ENCODE assay signal across 22 mouse cellular contexts in the genomic region with DNA sequence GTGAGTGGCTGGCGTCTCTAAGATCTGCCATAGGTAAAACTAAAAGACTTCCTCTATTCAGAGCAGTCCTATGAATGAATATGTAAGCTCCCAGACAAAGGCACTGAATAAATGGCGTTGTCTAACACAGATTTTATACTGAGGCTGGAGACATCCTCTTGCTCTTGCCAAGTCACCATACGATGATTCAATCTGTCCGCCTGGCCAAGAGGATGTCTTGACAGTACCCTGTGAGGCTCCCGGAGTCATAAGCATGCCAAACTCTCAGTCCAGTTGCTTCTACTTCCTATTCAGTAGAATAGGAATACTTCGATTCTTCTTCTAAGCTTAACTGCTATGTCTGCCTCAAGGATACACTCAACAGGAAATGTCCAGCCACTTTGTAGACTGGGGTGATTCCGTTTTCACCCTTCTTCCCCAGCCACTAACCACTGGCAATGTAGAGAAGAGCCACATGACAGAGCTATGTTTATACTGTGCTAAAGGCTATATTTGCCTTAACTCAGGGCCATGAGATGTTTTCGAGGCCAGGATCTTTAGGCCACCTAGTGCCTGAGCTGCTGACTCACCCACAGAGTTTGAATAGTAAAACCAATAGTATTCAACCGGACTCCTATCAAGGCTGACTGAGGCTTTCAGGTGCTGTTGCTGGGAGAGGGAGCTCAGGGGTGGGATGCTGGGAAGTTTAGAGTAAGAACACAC.
A peak's percentile ranks its signal among the peaks of the same experiment; 100 is the strongest.
DNase-seq lines count a peak whose midpoint lies in the region; ATAC-seq lines count a peak whose summit lies in the region.
"Had no signal": no experiment of that assay in that cellular context is flagged by ENCODE, and none has a peak within 500 bp of the region (broad histone marks: within the 10 kb centered on the region; RNA-seq: fewer than 3 reads in every experiment).

No protein-coding gene starts in this region.

- no peak overlapping the region for H3K4me3 ChIP-seq in forebrain, embryonic 14.5 days (ENCODE audit: low read depth, low read length)
- no peak overlapping the region for H3K4me3 ChIP-seq in forebrain, embryonic 15.5 days
- H3K4me3 ChIP-seq in liver, embryonic 16.5 days (ENCODE audit: low read depth, low read length) = no peak overlapping the region
- H3K4me3 ChIP-seq: hindbrain, embryonic 12.5 days; limb, embryonic 13.5 days; lung, embryonic 15.5 days; midbrain, embryonic 12.5 days; myocyte; neural tube, embryonic 15.5 days had no signal

- H3K4me1 ChIP-seq in forebrain, embryonic 14.5 days (ENCODE audit: control insufficient read depth, insufficient read depth, low read length) = peaks cover 10% of the 10 kb centered on the region; the same call in 1 of the 2 replicates
- H3K4me1 ChIP-seq in forebrain, embryonic 15.5 days = peaks cover 20% of the 10 kb centered on the region
- no peaks in the 10 kb centered on the region for H3K4me1 ChIP-seq in liver, embryonic 16.5 days (ENCODE audit: control insufficient read depth, low read depth, low read length)
- H3K4me1 ChIP-seq: hindbrain, embryonic 12.5 days had no signal

- no peak overlapping the region for H3K9ac ChIP-seq in forebrain, embryonic 14.5 days (ENCODE audit: low read length)
- H3K9ac ChIP-seq in forebrain, embryonic 15.5 days (replicated peaks) = no peak overlapping the region
- no peak overlapping the region for H3K9ac ChIP-seq in liver, embryonic 16.5 days (ENCODE audit: low read depth, low read length)
- H3K9ac ChIP-seq: hindbrain, embryonic 12.5 days; limb, embryonic 13.5 days; lung, embryonic 15.5 days; midbrain, embryonic 12.5 days; neural tube, embryonic 15.5 days had no signal

- no peaks in the 10 kb centered on the region for H3K9me3 ChIP-seq in forebrain, embryonic 14.5 days (replicated peaks; ENCODE audit: control insufficient read depth, low read length)
- H3K9me3 ChIP-seq in forebrain, embryonic 15.5 days = no peaks in the 10 kb centered on the region
- H3K9me3 ChIP-seq in liver, embryonic 16.5 days (replicated peaks; ENCODE audit: control insufficient read depth, low read length) = no peaks in the 10 kb centered on the region
- H3K9me3 ChIP-seq: hindbrain, embryonic 12.5 days; limb, embryonic 13.5 days; lung, embryonic 15.5 days; midbrain, embryonic 12.5 days; neural tube, embryonic 15.5 days had no signal

- peak; percentile 34 for DNase-seq in forebrain, embryonic 14.5 days (ENCODE audit: low spot score)
- DNase-seq in liver = no peak
- DNase-seq in cerebellum, adult 18-20 months = peak; percentile 59 to 80
- peak; percentile 65 to 66 for DNase-seq in cerebellum, postnatal 36 days
- no peak for DNase-seq in embryo, embryonic 10 days (ENCODE audit: low spot score)
- DNase-seq: adrenal gland, adult 8-10 months; embryo, embryonic 11 days; gastrocnemius, postnatal 10 days; heart, adult 18-20 months; heart, postnatal 10 days; kidney, adult 9 months; right cerebral cortex, postnatal 4 days; thymus, postnatal 14 days had no signal

- H3K27ac ChIP-seq in forebrain, embryonic 14.5 days (ENCODE audit: low read depth, low read length) = no peak overlapping the region
- no peak overlapping the region for H3K27ac ChIP-seq in forebrain, embryonic 15.5 days (replicated peaks)
- no peak overlapping the region for H3K27ac ChIP-seq in liver, embryonic 16.5 days (ENCODE audit: low read length)
- H3K27ac ChIP-seq: hindbrain, embryonic 12.5 days; limb, embryonic 13.5 days; lung, embryonic 15.5 days; midbrain, embryonic 12.5 days; neural tube, embryonic 15.5 days had no signal

- WGBS in forebrain, embryonic 14.5 days = 79% methylated on average over 9 of the region's 9 CpGs
- WGBS in forebrain, embryonic 15.5 days = 70% methylated on average over 9 of the region's 9 CpGs
- 52% methylated on average over 9 of the region's 9 CpGs for WGBS in liver, embryonic 16.5 days (ENCODE audit: insufficient replicate concordance)

- no peak for ATAC-seq in forebrain, embryonic 14.5 days
- ATAC-seq in forebrain, embryonic 15.5 days (replicated peaks) = no peak
- ATAC-seq in liver, embryonic 16.5 days (ENCODE audit: low read depth) = peak; percentile 43; the same call in 1 of the 2 replicates
- no peak for ATAC-seq in activated CD4-positive, CD25-positive, alpha-beta regulatory T cell, adult 4 months

- no peaks in the 10 kb centered on the region for H3K36me3 ChIP-seq in forebrain, embryonic 14.5 days (ENCODE audit: control insufficient read depth, insufficient read depth, low read length)
- no peaks in the 10 kb centered on the region for H3K36me3 ChIP-seq in forebrain, embryonic 15.5 days
- H3K36me3 ChIP-seq in liver, embryonic 16.5 days (ENCODE audit: control insufficient read depth, insufficient read depth) = no peaks in the 10 kb centered on the region
- H3K36me3 ChIP-seq: hindbrain, embryonic 12.5 days; limb, embryonic 13.5 days; lung, embryonic 15.5 days; midbrain, embryonic 12.5 days; neural tube, embryonic 15.5 days had no signal

- no peaks in the 10 kb centered on the region for H3K27me3 ChIP-seq in forebrain, embryonic 14.5 days (replicated peaks; ENCODE audit: control insufficient read depth, insufficient read depth, low read length)
- no peaks in the 10 kb centered on the region for H3K27me3 ChIP-seq in forebrain, embryonic 15.5 days
- no peaks in the 10 kb centered on the region for H3K27me3 ChIP-seq in liver, embryonic 16.5 days (ENCODE audit: control insufficient read depth, insufficient read depth, low read depth, low read length)
- H3K27me3 ChIP-seq: hindbrain, embryonic 12.5 days; limb, embryonic 13.5 days; lung, embryonic 15.5 days; midbrain, embryonic 12.5 days had no signal

- no peak overlapping the region for H3K4me2 ChIP-seq in forebrain, embryonic 14.5 days (ENCODE audit: low read length)
- H3K4me2 ChIP-seq in forebrain, embryonic 15.5 days (replicated peaks) = no peak overlapping the region
- H3K4me2 ChIP-seq in liver, embryonic 16.5 days (ENCODE audit: low read depth, low read length) = no peak overlapping the region
- H3K4me2 ChIP-seq: hindbrain, embryonic 12.5 days; limb, embryonic 13.5 days; lung, embryonic 15.5 days; midbrain, embryonic 12.5 days; neural tube, embryonic 15.5 days had no signal

Comparison
In these comparisons a context has a peak if more than half of its experiments do, and no peak if none do; other contexts are left out.
1. DNase-seq: peak in forebrain, embryonic 14.5 days (single experiment), cerebellum, adult 18-20 months (2 of 2) and cerebellum, postnatal 36 days (2 of 2); none in liver (single experiment) and embryo, embryonic 10 days (single experiment).